Mouse (Mus musculus): ENCODE measurements around the gene Map4k2.

GRCm38 (mm10) chr19:6342276-6342933 is 1.5 kb downstream of the Map4k2 start:
- TF ChIP-seq CTCF (IDR thresholded peaks at IDR 0.05; ENCODE audit: borderline replicate concordance, extremely low read depth, insufficient read depth, insufficient read length), result no peak
- TF ChIP-seq POLR2A (IDR thresholded peaks at IDR 0.05; ENCODE audit: borderline replicate concordance, extremely low read depth, insufficient read depth, insufficient read length, poor library complexity, severe bottlenecking), result no peak
